Mouse (Mus musculus) ES-CJ7 (cell line): Measurements from ENCODE around the gene Tnrc6c.

Experiments
- DNase-seq: peaks from one replicate; pipeline ENCODE4 v3.0.0; 2011; ENCODE audit warnings: low read depth, low spot score

Tnrc6c gene

DNA sequence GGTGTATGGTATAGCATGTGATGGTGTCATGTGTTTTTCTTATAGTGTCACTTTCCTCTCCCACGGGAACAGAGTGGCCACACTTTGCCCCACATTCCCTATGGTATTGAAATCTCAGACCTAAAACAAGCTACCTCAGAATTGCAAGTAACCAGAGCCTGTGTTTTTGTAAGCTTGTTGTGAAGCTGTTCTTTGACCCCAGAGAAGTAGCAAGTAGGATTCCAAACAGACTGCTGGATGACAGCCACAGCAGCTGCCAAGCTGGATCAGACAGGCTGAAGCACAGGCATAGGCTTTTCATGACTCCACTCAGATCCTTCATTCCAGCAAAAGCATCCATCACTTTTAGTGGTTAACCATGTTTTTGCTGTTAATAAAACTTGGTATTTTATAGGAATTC, 74.8 kb downstream of the Tnrc6c start:
- DNase-seq, result no peak

GRCm38 (mm10) chr11:117729341-117729740, 75.3 kb downstream of the Tnrc6c start:
- DNase-seq, result no peak

- no peak for DNase-seq
These were observed 75.9 kb downstream of the Tnrc6c start for GRCm38 (mm10) chr11:117729798-117730489.

- DNase-seq, result no peak
These were observed 76.4 kb downstream of the Tnrc6c start for GRCm38 (mm10) chr11:117730490-117730838.

DNA sequence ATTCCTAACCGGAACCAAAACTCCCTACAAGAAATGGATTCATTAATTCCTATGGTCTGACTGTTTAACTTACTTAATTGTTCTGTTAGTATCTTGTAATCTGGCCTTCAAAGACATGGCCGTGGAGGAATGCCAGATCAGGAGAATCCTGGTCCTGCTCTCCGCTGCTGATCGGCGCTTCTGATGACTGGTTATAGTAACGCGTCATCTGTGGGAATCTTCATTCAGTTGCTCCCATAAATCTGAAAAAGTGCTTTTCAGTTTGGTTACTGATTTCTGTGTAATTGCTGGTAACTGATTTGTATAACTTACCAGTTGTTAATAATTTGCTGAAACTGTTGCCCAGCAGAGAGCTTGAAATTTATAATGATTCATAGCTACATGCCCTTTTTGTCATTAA, 77.4 kb downstream of the Tnrc6c start:
- no peak for DNase-seq

DNA sequence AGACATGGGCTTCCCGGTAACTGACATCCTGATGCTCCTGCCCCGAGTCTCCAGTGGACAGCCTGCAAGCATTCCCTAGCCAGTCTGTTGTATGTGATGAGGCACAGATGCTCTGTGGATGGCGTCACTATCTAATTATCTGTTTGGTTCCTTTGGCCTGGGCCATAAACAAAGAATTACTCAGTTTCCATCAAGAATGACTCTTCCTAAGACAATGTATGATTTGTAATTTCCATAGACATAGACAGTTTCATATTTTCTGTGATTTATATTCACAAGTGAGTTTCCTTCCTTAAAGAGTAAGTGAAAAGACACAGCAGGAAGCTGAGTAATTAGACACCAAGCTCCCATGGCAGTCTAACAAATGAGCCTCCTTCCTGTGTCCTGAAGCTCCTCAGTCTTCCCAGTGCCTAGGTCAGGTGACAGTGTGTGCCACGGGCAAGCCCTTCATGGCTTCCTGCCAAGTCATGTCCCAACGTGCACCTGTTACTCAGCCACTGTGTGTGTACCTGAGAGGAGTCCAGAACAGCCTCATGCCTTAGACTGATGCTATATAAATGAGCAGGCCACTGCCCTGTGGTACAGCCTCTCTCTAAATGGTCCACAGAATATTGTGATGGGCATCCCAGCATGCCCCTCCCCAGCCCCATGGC, 82.1 kb downstream of the Tnrc6c start:
- no peak for DNase-seq

GRCm38 (mm10) chr11:117738123-117738522, 84.0 kb downstream of the Tnrc6c start:
- no peak for DNase-seq

GRCm38 (mm10) chr11:117741128-117741527, 87.0 kb downstream of the Tnrc6c start:
- DNase-seq, result no peak

GRCm38 (mm10) chr11:117742243-117742642, 88.2 kb downstream of the Tnrc6c start:
- DNase-seq, result no peak

DNA sequence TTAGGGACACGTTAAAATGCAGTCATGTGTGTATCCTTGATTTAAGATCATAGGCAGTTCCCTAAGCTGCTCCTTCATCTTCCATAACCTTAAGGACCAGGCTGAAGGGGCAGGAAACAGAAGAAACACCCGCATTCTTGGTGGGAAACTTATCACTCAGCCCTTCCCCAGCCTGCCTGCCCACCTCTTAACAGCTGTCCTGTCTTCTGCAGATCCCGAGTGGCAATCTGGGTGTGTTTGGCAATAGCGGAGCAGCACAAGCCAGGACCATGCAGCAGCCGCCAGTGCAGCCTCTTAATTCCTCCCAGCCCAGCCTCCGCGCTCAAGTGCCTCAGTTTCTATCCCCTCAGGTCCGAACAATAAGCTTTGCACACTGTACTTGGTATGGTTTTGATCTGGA, 88.6 kb downstream of the Tnrc6c start:
- DNase-seq, result no peak

GRCm38 (mm10) chr11:117743454-117744030, 89.5 kb downstream of the Tnrc6c start:
- DNase-seq, result no peak

DNA sequence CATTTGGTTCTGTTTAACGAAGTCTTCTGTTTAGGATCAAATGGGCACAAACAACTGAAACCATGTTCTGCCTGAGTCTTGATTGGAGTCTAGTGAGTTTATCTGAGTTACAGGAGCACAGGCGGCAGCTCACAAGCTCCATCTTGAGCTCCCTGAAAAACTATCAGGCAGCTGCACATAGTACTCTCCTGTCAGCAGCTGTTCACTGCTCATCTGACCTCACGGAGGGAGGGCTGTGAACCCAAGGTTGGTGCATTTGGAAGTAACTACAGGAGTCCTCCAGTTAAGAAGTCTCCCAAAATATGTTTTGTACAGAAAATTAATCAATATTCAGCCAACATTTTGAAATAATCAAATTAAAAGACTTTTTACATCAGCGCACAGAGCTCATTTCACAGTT, 94.5 kb downstream of the Tnrc6c start:
- no peak for DNase-seq

- no peak for DNase-seq
These were observed 95.3 kb downstream of the Tnrc6c start for GRCm38 (mm10) chr11:117749414-117749813.

DNA sequence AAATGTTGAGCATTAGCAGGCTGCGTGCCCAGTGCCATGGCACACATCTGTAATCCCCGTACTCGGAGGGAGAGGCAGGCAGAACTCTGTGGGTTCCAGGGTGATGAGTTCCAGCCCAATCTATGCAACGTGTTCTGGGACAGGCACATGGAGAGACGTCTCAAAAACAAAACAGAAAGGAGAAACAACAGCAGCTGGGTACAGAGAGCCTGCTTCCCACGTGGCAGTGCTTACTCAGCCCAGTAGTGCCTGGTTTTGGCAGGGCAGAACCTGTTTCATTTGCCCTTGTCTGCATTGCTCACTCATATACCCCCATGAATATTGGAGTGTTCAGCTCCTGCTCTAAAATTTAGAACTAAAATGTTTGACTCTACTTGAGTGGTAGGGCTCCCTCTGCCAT, 97.5 kb downstream of the Tnrc6c start:
- DNase-seq, result no peak

DNA sequence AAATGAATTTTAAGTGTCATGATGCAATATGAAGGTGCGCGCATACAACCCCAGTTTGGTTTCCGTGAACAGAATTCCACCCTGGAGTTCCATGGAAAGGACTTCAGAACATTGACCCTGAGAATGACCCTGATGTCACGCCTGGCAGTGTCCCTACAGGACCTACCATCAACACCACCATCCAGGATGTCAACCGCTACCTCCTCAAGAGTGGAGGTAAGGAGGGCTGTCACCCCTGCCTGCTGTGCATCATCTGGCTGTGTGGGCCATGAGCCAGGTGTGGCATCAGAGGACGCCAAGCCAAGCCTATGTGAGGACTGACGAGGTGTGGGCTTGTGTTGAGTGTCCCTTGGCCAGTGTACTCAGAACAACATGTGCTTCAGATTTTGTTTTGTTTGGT, 101.8 kb downstream of the Tnrc6c start:
- no peak for DNase-seq

- no peak for DNase-seq
These were observed 105.2 kb downstream of the Tnrc6c start for GRCm38 (mm10) chr11:117759267-117759666.

GRCm38 (mm10) chr11:117760374-117761119, 106.5 kb downstream of the Tnrc6c start:
- DNase-seq, result no peak

- no peak for DNase-seq
These were observed 107.7 kb downstream of the Tnrc6c start for GRCm38 (mm10) chr11:117761801-117762200.

GRCm38 (mm10) chr11:117762246-117762645, 108.2 kb downstream of the Tnrc6c start:
- peak; percentile 58 for DNase-seq

DNA sequence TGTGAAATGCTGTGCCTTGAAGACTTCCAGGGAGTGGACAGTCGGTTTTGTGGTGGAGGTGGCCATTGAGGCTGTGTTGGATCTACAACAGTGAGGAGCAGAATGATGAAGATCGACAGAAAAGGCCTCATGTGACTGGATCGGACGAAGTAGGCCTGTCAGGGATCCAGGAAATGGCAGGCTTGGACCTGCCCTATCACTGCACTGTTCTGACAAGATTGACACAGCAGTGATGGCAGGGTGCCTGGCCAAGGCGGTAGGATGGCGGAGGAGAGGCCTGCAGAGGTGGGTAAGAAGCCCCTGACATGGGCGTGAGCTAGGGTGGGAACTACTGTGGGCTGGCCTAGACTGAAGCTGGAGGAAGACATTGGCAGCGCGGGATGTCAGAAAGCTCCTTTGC, 110.2 kb downstream of the Tnrc6c start:
- DNase-seq, result no peak

GRCm38 (mm10) chr11:117765361-117765760, 111.3 kb downstream of the Tnrc6c start:
- DNase-seq, result no peak

GRCm38 (mm10) chr11:117766275-117766674, 112.2 kb downstream of the Tnrc6c start:
- no peak for DNase-seq
